Mouse (Mus musculus): Measurements from ENCODE around the gene Barx2.

GRCm38 (mm10) chr9:31863830-31864229 lies 49.4 kb downstream of the Barx2 start:
- TF ChIP-seq ZC3H11A (IDR thresholded peaks at IDR 0.05; ENCODE audit: borderline replicate concordance, low read depth, low read length) (no peak), HCFC1 (IDR thresholded peaks at IDR 0.05; ENCODE audit: borderline replicate concordance, insufficient read depth, low read length) (no peak)
